Mouse (Mus musculus) CD4-positive, CD25-positive, alpha-beta regulatory T cell, adult 2 months (primary cell): ENCODE data around the gene Scrn3.

ENCODE experiments used
- DNase-seq: peaks from one replicate; pipeline ENCODE4 v3.0.0-alpha.2; 2012; ENCODE audit warnings: low read depth, low spot score

Gene Scrn3

GRCm38 (mm10) chr2:73312152-73313116, at the start of gene Scrn3, which contains the start of gene Cir1:
Scrn3 (plus strand) TSS chr2:73312601.
Cir1 (minus strand) TSS chr2:73312701.
- DNase-seq = peak; percentile 99

- no peak for DNase-seq
These were observed 49.1 kb upstream of the Scrn3 start for GRCm38 (mm10) chr2:73263172-73263765.

GRCm38 (mm10) chr2:73263794-73264610, 48.4 kb upstream of the Scrn3 start:
- DNase-seq = no peak

GRCm38 (mm10) chr2:73264611-73265195, 47.7 kb upstream of the Scrn3 start:
- no peak for DNase-seq

- no peak for DNase-seq
These were observed 46.4 kb upstream of the Scrn3 start for GRCm38 (mm10) chr2:73266011-73266410.

GRCm38 (mm10) chr2:73266623-73267022, 45.8 kb upstream of the Scrn3 start:
- no peak for DNase-seq

- DNase-seq = no peak
These were observed 45.2 kb upstream of the Scrn3 start for GRCm38 (mm10) chr2:73267231-73267630.

- no peak for DNase-seq
These were observed 44.6 kb upstream of the Scrn3 start for GRCm38 (mm10) chr2:73267818-73268217.

- peak; percentile 23 for DNase-seq
These were observed 44.1 kb upstream of the Scrn3 start for GRCm38 (mm10) chr2:73268281-73268680.

- no peak for DNase-seq
These were observed 43.5 kb upstream of the Scrn3 start for GRCm38 (mm10) chr2:73268836-73269395.

GRCm38 (mm10) chr2:73269666-73270065, 42.7 kb upstream of the Scrn3 start:
- DNase-seq = peak; percentile 20

- no peak for DNase-seq
These were observed 42.3 kb upstream of the Scrn3 start for GRCm38 (mm10) chr2:73270071-73270592.

GRCm38 (mm10) chr2:73270593-73271458, 41.6 kb upstream of the Scrn3 start:
- peak; percentile 53 for DNase-seq

- peak; percentile 70 for DNase-seq
These were observed 40.8 kb upstream of the Scrn3 start, which contains the start of gene Sp9 for GRCm38 (mm10) chr2:73271459-73272161. Sp9 (plus strand) TSS chr2:73271925.

- DNase-seq = peak; percentile 38
These were observed 39.8 kb upstream of the Scrn3 start for GRCm38 (mm10) chr2:73272351-73273248.

- peak; percentile 45 for DNase-seq
These were observed 38.9 kb upstream of the Scrn3 start for GRCm38 (mm10) chr2:73273249-73274118.
